Mouse (Mus musculus): ENCODE results near the gene Mtf1. TPM values are rescaled to one million over a fixed set of nuclear protein-coding genes. Genes with fewer than 3 reads are reported as not detected.

Mtf1 gene
- polyA plus RNA-seq, 1 experiment from 2014 or later, result 11.2 TPM

- Histone ChIP-seq H3K4me1 (peaks cover 10% of the 10 kb centered on the region), H3K9ac (no peak overlapping the region), H3K36me3 (no peaks in the 10 kb centered on the region), H3K27me3 (peaks cover 57% of the 10 kb centered on the region), H3K4me2 (replicated peaks) (no peak overlapping the region), H3K4me3 (replicated peaks) (no peak overlapping the region), H3K9me3 (replicated peaks) (no peaks in the 10 kb centered on the region), H3K27ac (replicated peaks) (no peak overlapping the region)
- WGBS, result 51% methylated on average over 10 of the region's 10 CpGs
- no peak for ATAC-seq (ENCODE audit: insufficient number of reproducible peaks, low FRiP score, low TSS enrichment, low read depth)
These were observed 96.5 kb downstream of the Mtf1 start for GRCm38 (mm10) chr4:124898428-124898827.

Other genes with a start within 250 kb of the Mtf1 start
- gene 3100002H09Rik, start 191.3 kb upstream of the Mtf1 start, polyA plus RNA-seq (2015; fragmentation: Nextera tagmentation; extraction: Ambion mirVana), result 0.25 and 0.66 TPM in 2 replicates
- gene Pou3f1, start 145.3 kb upstream of the Mtf1 start, polyA plus RNA-seq (2015; fragmentation: Nextera tagmentation; extraction: Ambion mirVana), result 4.4 and 4.9 TPM in 2 replicates
- gene Utp11, start 108.5 kb upstream of the Mtf1 start, polyA plus RNA-seq (2015; fragmentation: Nextera tagmentation; extraction: Ambion mirVana), result 68.9 and 71.3 TPM in 2 replicates
- gene Fhl3, start 101.4 kb upstream of the Mtf1 start, polyA plus RNA-seq (2015; fragmentation: Nextera tagmentation; extraction: Ambion mirVana), result 17.3 and 17.8 TPM in 2 replicates
- gene Sf3a3, start 87.3 kb upstream of the Mtf1 start, polyA plus RNA-seq (2015; fragmentation: Nextera tagmentation; extraction: Ambion mirVana), result 138 and 141 TPM in 2 replicates
- gene Inpp5b, start 60.3 kb upstream of the Mtf1 start, polyA plus RNA-seq (2015; fragmentation: Nextera tagmentation; extraction: Ambion mirVana), result 29.2 and 30.9 TPM in 2 replicates
- 37.3 and 37.6 TPM in 2 replicates for gene Yrdc, start 48.6 kb downstream of the Mtf1 start, polyA plus RNA-seq (2015; fragmentation: Nextera tagmentation; extraction: Ambion mirVana)
- 57.9 and 59.1 TPM in 2 replicates for gene 1110065P20Rik, start 49.1 kb downstream of the Mtf1 start, polyA plus RNA-seq (2015; fragmentation: Nextera tagmentation; extraction: Ambion mirVana)
- 1.2 and 1.5 TPM in 2 replicates for gene Maneal, start 60.1 kb downstream of the Mtf1 start, polyA plus RNA-seq (2015; fragmentation: Nextera tagmentation; extraction: Ambion mirVana)
- 0.04 and 0.09 TPM in 2 replicates for gene Epha10, start 78.8 kb downstream of the Mtf1 start, polyA plus RNA-seq (2015; fragmentation: Nextera tagmentation; extraction: Ambion mirVana)
- gene 9930104L06Rik, start 134.9 kb downstream of the Mtf1 start, polyA plus RNA-seq (2015; fragmentation: Nextera tagmentation; extraction: Ambion mirVana), result 12.4 and 16.7 TPM in 2 replicates
- 100.0 and 102 TPM in 2 replicates for gene Cdca8, start 137.2 kb downstream of the Mtf1 start, polyA plus RNA-seq (2015; fragmentation: Nextera tagmentation; extraction: Ambion mirVana)
- gene Rspo1, start 184.3 kb downstream of the Mtf1 start, polyA plus RNA-seq (2015; fragmentation: Nextera tagmentation; extraction: Ambion mirVana), result 21.7 and 23.5 TPM in 2 replicates
- 85.9 and 102 TPM in 2 replicates for gene Gnl2, start 214.5 kb downstream of the Mtf1 start, polyA plus RNA-seq (2015; fragmentation: Nextera tagmentation; extraction: Ambion mirVana)